Mouse (Mus musculus): Measurements from ENCODE around the gene Fgf22. TPM values are rescaled to one million over a fixed set of nuclear protein-coding genes. Genes with fewer than 3 reads are reported as not detected.
A peak's percentile ranks its signal among the peaks of the same experiment; 100 is the strongest.

Fgf22 gene
- 0.27 and 0.42 TPM in 2 replicates for polyA plus RNA-seq (2016; fragmentation: Nextera tagmentation; extraction: Ambion mirVana)

- peak; percentile 83 for DNase-seq (ENCODE audit: low spot score)
- peaks cover 44% of the 10 kb centered on the region for H3K36me3 ChIP-seq
- H3K27ac ChIP-seq (replicated peaks) = peak within 1 kb of the TSS; percentile 29; the same call in 1 of the 2 replicates
Measured at GRCm38 (mm10) chr10:79754856-79755516, at the start of gene Fgf22. TSS of gene Fgf22 (plus strand) at chr10:79755076.

DNA sequence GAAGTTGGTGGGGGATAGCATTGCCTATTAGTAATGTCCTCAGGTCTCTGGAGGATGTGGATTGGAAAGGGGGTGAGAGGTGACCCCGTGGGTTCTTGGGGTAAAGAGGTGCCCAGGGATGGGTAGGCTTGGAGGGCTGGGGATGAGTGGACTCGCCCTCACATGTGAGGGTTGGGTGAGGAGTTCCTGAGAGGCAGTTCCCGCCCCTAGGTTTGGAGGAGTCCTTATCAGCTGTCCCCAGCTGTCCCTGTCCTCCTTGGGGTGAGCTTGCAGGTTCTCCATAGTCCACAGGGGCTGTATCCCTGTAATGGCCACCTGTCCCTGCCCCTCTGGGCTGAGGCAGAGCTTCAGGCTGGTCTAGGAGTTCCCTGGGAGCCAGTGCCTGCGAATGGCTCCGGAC lies 48.9 kb upstream of the Fgf22 start:
- DNase-seq (ENCODE audit: low spot score) = no peak
- H3K27me3 ChIP-seq (ENCODE audit: low read depth, poor library complexity, severe bottlenecking) = no peaks in the 10 kb centered on the region
- H3K36me3 ChIP-seq = peaks cover 50% of the 10 kb centered on the region
- H3K27ac ChIP-seq (replicated peaks) = peak overlapping the region; percentile 46
- H3K9me3 ChIP-seq (replicated peaks) = no peaks in the 10 kb centered on the region
- peak overlapping the region; percentile 89 for H3K4me3 ChIP-seq
- H3K4me1 ChIP-seq = peaks cover 60% of the 10 kb centered on the region
- WGBS = 83% methylated on average over 5 of the region's 5 CpGs

More at GRCm38 (mm10) chr10:79754856-79755516, at the start of gene Fgf22:
- Histone ChIP-seq H3K27me3 (ENCODE audit: low read depth, poor library complexity, severe bottlenecking) (peaks cover 14% of the 10 kb centered on the region; the same call in 1 of the 2 replicates), H3K4me3 (peak within 1 kb of the TSS; percentile 54), H3K4me1 (peaks cover 13% of the 10 kb centered on the region), H3K9me3 (replicated peaks) (no peaks in the 10 kb centered on the region)
- under 1% methylated on average over 36 of the region's 36 CpGs for WGBS

DNA sequence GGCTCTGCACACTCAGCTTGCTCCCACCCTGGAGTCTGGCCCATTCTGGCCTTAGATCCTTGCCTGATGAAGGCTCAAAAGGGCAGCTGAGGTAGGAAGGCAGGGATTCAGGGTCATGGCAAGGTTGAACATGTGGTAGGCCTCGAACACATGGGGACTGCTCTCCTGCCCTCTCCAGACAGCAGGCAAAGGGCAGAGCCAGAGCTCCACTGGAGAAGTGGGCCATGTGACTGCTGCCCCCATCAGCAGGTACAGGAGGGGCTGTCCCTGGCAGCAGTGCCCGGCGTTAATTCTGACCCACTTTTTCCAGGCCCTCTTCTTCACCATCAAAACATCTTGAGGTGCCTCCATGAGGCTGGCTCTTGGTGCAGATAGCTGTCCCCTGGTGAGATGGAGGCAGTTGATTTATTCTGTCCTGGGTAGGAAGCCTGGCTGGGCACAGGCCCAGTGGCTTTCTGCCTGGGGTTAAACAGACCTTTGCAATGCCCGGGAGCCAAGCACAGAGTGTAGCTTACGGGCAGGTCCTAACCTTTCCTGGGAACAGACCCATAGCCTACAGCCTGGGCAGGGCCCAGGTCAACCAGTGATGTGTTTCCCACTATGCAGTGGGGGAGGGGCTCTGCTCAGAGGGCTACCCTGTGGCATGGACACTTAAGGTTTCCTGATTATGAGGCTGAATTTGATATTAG lies 48.3 kb upstream of the Fgf22 start:
- Histone ChIP-seq H3K9me3 (replicated peaks) (no peaks in the 10 kb centered on the region), H3K36me3 (peaks cover 56% of the 10 kb centered on the region), H3K4me1 (peaks cover 54% of the 10 kb centered on the region), H3K27me3 (ENCODE audit: low read depth, poor library complexity, severe bottlenecking) (no peaks in the 10 kb centered on the region), H3K4me3 (peak overlapping the region; percentile 89), H3K27ac (replicated peaks) (peak overlapping the region; percentile 46; the same call in 1 of the 2 replicates)
- WGBS = 93% methylated on average over 5 of the region's 5 CpGs
- no peak for DNase-seq (ENCODE audit: low spot score)

GRCm38 (mm10) chr10:79707162-79707561 lies 47.7 kb upstream of the Fgf22 start:
- WGBS = 83% methylated on average over 1 of the region's 1 CpGs
- H3K4me3 ChIP-seq = no peak overlapping the region

GRCm38 (mm10) chr10:79707759-79708158 lies 47.1 kb upstream of the Fgf22 start:
- DNase-seq (ENCODE audit: low spot score) = no peak
- WGBS = 66% methylated on average over 4 of the region's 4 CpGs
- Histone ChIP-seq H3K4me3 (no peak overlapping the region), H3K27ac (replicated peaks) (no peak overlapping the region), H3K9me3 (replicated peaks) (no peaks in the 10 kb centered on the region), H3K27me3 (ENCODE audit: low read depth, poor library complexity, severe bottlenecking) (no peaks in the 10 kb centered on the region), H3K36me3 (peaks cover 68% of the 10 kb centered on the region), H3K4me1 (peaks cover 54% of the 10 kb centered on the region)

More at GRCm38 (mm10) chr10:79707162-79707561, 47.7 kb upstream of the Fgf22 start:
- Histone ChIP-seq H3K4me1 (peaks cover 52% of the 10 kb centered on the region), H3K36me3 (peaks cover 62% of the 10 kb centered on the region), H3K9me3 (replicated peaks) (no peaks in the 10 kb centered on the region), H3K27ac (replicated peaks) (no peak overlapping the region), H3K27me3 (ENCODE audit: low read depth, poor library complexity, severe bottlenecking) (no peaks in the 10 kb centered on the region)
- no peak for DNase-seq (ENCODE audit: low spot score)

GRCm38 (mm10) chr10:79708668-79709067 lies 46.2 kb upstream of the Fgf22 start:
- Histone ChIP-seq H3K27ac (replicated peaks) (no peak overlapping the region), H3K36me3 (peaks cover 72% of the 10 kb centered on the region), H3K4me3 (no peak overlapping the region), H3K4me1 (peaks cover 53% of the 10 kb centered on the region), H3K27me3 (ENCODE audit: low read depth, poor library complexity, severe bottlenecking) (no peaks in the 10 kb centered on the region), H3K9me3 (replicated peaks) (no peaks in the 10 kb centered on the region)
- WGBS = 96% methylated on average over 21 of the region's 21 CpGs
- no peak for DNase-seq (ENCODE audit: low spot score)

- no peak overlapping the region for H3K27ac ChIP-seq (replicated peaks)
- H3K27me3 ChIP-seq (ENCODE audit: low read depth, poor library complexity, severe bottlenecking) = peaks cover 6% of the 10 kb centered on the region; the same call in 1 of the 2 replicates
- DNase-seq (ENCODE audit: low spot score) = no peak
- peaks cover 50% of the 10 kb centered on the region for H3K4me1 ChIP-seq
- H3K36me3 ChIP-seq = peaks cover 72% of the 10 kb centered on the region
- no peak overlapping the region for H3K4me3 ChIP-seq
- WGBS = 84% methylated on average over 7 of the region's 7 CpGs
- H3K9me3 ChIP-seq (replicated peaks) = no peaks in the 10 kb centered on the region
Measured at GRCm38 (mm10) chr10:79709307-79709706, 45.6 kb upstream of the Fgf22 start.

- WGBS = 76% methylated on average over 1 of the region's 1 CpGs
- no peak for DNase-seq (ENCODE audit: low spot score)
- H3K9me3 ChIP-seq (replicated peaks) = no peaks in the 10 kb centered on the region
- no peak overlapping the region for H3K4me3 ChIP-seq
- peaks cover 37% of the 10 kb centered on the region for H3K4me1 ChIP-seq
- peaks cover 33% of the 10 kb centered on the region for H3K27me3 ChIP-seq (ENCODE audit: low read depth, poor library complexity, severe bottlenecking)
- peaks cover 61% of the 10 kb centered on the region for H3K36me3 ChIP-seq
- H3K27ac ChIP-seq (replicated peaks) = no peak overlapping the region
Measured at GRCm38 (mm10) chr10:79712029-79712428, 42.8 kb upstream of the Fgf22 start.

GRCm38 (mm10) chr10:79712499-79713126 lies 42.3 kb upstream of the Fgf22 start:
- Histone ChIP-seq H3K27ac (replicated peaks) (no peak overlapping the region), H3K36me3 (peaks cover 55% of the 10 kb centered on the region), H3K27me3 (ENCODE audit: low read depth, poor library complexity, severe bottlenecking) (peaks cover 39% of the 10 kb centered on the region), H3K9me3 (replicated peaks) (no peaks in the 10 kb centered on the region), H3K4me3 (no peak overlapping the region), H3K4me1 (peaks cover 37% of the 10 kb centered on the region)
- WGBS = 18% methylated on average over 4 of the region's 6 CpGs
- DNase-seq (ENCODE audit: low spot score) = peak; percentile 82

GRCm38 (mm10) chr10:79713163-79713562 lies 41.7 kb upstream of the Fgf22 start:
- WGBS = 53% methylated on average over 1 of the region's 1 CpGs
- no peak for DNase-seq (ENCODE audit: low spot score)
- H3K27me3 ChIP-seq (ENCODE audit: low read depth, poor library complexity, severe bottlenecking) = peaks cover 45% of the 10 kb centered on the region

GRCm38 (mm10) chr10:79714996-79715395 lies 39.9 kb upstream of the Fgf22 start:
- Histone ChIP-seq H3K27me3 (ENCODE audit: low read depth, poor library complexity, severe bottlenecking) (peaks cover 63% of the 10 kb centered on the region), H3K9me3 (replicated peaks) (no peaks in the 10 kb centered on the region), H3K4me1 (peaks cover 27% of the 10 kb centered on the region), H3K4me3 (no peak overlapping the region), H3K27ac (replicated peaks) (no peak overlapping the region), H3K36me3 (peaks cover 31% of the 10 kb centered on the region)
- no peak for DNase-seq (ENCODE audit: low spot score)
- 72% methylated on average over 4 of the region's 4 CpGs for WGBS

More at GRCm38 (mm10) chr10:79713163-79713562, 41.7 kb upstream of the Fgf22 start:
- Histone ChIP-seq H3K4me1 (peaks cover 37% of the 10 kb centered on the region), H3K27ac (replicated peaks) (no peak overlapping the region), H3K4me3 (no peak overlapping the region), H3K36me3 (peaks cover 49% of the 10 kb centered on the region), H3K9me3 (replicated peaks) (no peaks in the 10 kb centered on the region)

GRCm38 (mm10) chr10:79716254-79716987 lies 38.5 kb upstream of the Fgf22 start, which contains the start of gene Hcn2:
TSS of gene Hcn2 (plus strand) at chr10:79716634.
- Histone ChIP-seq H3K27ac (replicated peaks) (peak within 1 kb of the TSS; percentile 46; the same call in 1 of the 2 replicates), H3K36me3 (peaks cover 17% of the 10 kb centered on the region), H3K4me3 (peak within 1 kb of the TSS; percentile 72), H3K27me3 (ENCODE audit: low read depth, poor library complexity, severe bottlenecking) (peaks cover 68% of the 10 kb centered on the region), H3K4me1 (peaks cover 27% of the 10 kb centered on the region), H3K9me3 (replicated peaks) (no peaks in the 10 kb centered on the region)
- 2% methylated on average over 89 of the region's 91 CpGs for WGBS
- no peak for DNase-seq (ENCODE audit: low spot score)
